Mouse (Mus musculus) G1E (cell line): ENCODE data around the gene Dchs1. TPM values are rescaled to one million over a fixed set of nuclear protein-coding genes. Genes with fewer than 3 reads are reported as not detected.
"Not testable (repeated sequence)": the region's sequence is repeated elsewhere in the genome, so short reads cannot be mapped to it uniquely, and the experiment has no call there.

Source experiments
- ATAC-seq: 2 replicates; pipeline ENCODE4 v1.8.0; 2016; ENCODE audit warnings: mild to moderate bottlenecking; ENCODE audit not compliant: insufficient number of reproducible peaks, poor library complexity, low FRiP score, severe bottlenecking; ENCODE audit errors: extremely low read depth
- DNase-seq: peaks from one replicate; pipeline ENCODE4 v3.0.0; 2012; ENCODE audit warnings: low spot score
- H3K27me3 ChIP-seq: 2 replicates; pipeline ENCODE4 v1.6.1; 2012; ENCODE audit warnings: mild to moderate bottlenecking, low read length, inconsistent platforms; ENCODE audit not compliant: insufficient read depth
- H3K36me3 ChIP-seq: replicated peaks from 2 replicates; pipeline ENCODE3; 2012; ENCODE audit warnings: mild to moderate bottlenecking, inconsistent platforms
- H3K4me1 ChIP-seq: 2 replicates; pipeline ENCODE4 v1.6.1; 2012; ENCODE audit warnings: low read depth, low read length, inconsistent platforms, mixed read lengths; ENCODE audit not compliant: insufficient read depth
- H3K4me3 ChIP-seq: 2 replicates; pipeline ENCODE4 v1.5.1; 2012; ENCODE audit warnings: low read depth, mild to moderate bottlenecking, inconsistent platforms, low read length, moderate library complexity, mixed read lengths
- H3K9me3 ChIP-seq: replicated peaks from 2 replicates; pipeline ENCODE4 v1.6.1; 2012; ENCODE audit warnings: inconsistent platforms
- CTCF ChIP-seq: IDR thresholded peaks from 2 replicates; pipeline ENCODE4 v1.5.1; 2012; ENCODE audit warnings: low read depth, low read length, inconsistent platforms, mixed read lengths
- GATA1 ChIP-seq: IDR thresholded peaks from 2 replicates; pipeline ENCODE4 v1.6.1; 2012; ENCODE audit warnings: borderline replicate concordance, low read length, inconsistent platforms, mixed read lengths
- GATA2 ChIP-seq: IDR thresholded peaks from 2 replicates; pipeline ENCODE4 v1.6.1; 2012; ENCODE audit warnings: low read depth, low read length, inconsistent platforms, borderline replicate concordance
- POLR2AphosphoS5 ChIP-seq: IDR thresholded peaks from 2 replicates; pipeline ENCODE4 v1.6.1; 2012; ENCODE audit warnings: low read depth, low read length, inconsistent platforms; ENCODE audit not compliant: insufficient replicate concordance
- TAL1 ChIP-seq: conservative IDR thresholded peaks from 2 replicates; pipeline ENCODE4 v1.6.1; 2012; ENCODE audit warnings: low read depth, low read length, inconsistent platforms, mixed read lengths
- polyA plus RNA-seq: library from polyadenylated mRNA; stranded (reverse); fragments of >175 nt; gene quantifications from 2 replicates; pipeline ENCODE4 v1.2.3, GENCODE M21; 2012
- total RNA-seq, 2 experiments: library from RNA; stranded (forward) in 1 of 2; stranded (reverse) in 1 of 2; fragments of 200-1000 nt in 1 of 2; fragments of >200 nt in 1 of 2; fragmentation: Nextera tagmentation in 1 of 2; gene quantifications; 2 replicates each; pipeline ENCODE4 v1.2.3; 2014 to 2017

Gene Dchs1
- total and polyA plus RNA-seq, 3 experiments: 0.05 TPM; not detected in 2

DNA sequence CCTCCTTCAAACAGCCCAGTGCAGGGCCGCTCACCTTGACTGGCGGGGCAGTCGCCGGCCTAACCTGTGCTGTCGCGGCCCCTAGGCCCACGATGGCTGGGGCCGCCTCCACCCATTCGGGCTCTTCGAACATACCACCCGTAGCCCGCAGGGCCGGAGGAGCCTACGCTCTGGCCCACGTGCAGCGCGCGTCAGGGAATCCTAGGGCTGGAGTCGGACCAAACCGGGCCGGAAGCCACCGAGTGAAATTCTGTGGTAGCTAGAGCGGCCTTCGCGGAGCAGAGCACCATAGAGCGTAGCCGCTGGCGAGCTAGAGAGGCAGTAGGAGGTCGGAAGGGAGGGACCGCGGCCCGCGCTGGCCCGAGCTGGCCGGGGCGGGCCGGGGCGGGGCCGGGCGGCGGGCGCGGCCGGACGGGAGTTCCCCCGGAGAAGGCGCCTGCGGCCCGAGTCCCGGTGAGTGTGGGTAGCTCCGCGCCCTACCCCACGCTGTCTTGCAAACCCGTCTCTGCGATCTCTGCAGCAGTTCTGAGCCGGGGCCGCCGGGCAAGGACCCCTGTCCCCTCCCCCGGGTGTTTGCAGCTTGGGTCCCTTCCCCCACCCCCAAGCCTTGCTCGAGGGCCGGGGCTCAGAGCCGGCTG lies 51.1 kb downstream of the Dchs1 start, which contains the start of gene Ilk:
Ilk (plus strand) TSS at position 329 of the 638 bp plus-strand sequence.
- Histone ChIP-seq H3K4me3 (peak within 1 kb of the TSS; percentile 82), H3K9me3 (no peaks in the 10 kb centered on the region), H3K4me1 (peaks cover 73% of the 10 kb centered on the region), H3K36me3 (peaks cover 66% of the 10 kb centered on the region), H3K27me3 (no peaks in the 10 kb centered on the region)
- DNase-seq (peak; percentile 77), ATAC-seq (peak; percentile 92)
- TF ChIP-seq TAL1 (no peak), GATA2 (no peak), CTCF (no peak), GATA1 (no peak), POLR2AphosphoS5 (no peak)

DNA sequence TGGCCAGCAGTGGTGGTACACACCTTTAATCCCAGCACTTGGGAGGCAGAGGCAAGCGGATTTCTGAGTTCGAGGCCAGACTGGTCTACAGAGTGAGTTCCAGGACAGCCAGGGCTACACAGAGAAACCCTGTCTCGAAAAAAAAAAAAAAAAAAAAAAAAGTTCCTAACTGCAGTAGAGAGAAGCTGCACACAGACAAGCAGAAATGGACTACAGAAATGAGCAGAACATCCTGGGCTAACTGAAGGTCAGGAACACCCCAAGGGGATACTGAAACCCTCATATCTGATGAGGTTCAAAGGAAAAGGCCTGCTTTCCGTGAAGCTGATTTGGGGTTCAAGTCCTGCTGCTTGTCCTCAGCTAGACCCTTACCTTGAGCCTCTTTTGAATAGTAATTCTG lies 52.0 kb downstream of the Dchs1 start:
- Histone ChIP-seq H3K4me3 (peak overlapping the region; percentile 82), H3K36me3 (peaks cover 66% of the 10 kb centered on the region), H3K4me1 (peaks cover 64% of the 10 kb centered on the region)
- H3K27me3 ChIP-seq, ATAC-seq, DNase-seq, H3K9me3 ChIP-seq: not testable (repeated sequence)

DNA sequence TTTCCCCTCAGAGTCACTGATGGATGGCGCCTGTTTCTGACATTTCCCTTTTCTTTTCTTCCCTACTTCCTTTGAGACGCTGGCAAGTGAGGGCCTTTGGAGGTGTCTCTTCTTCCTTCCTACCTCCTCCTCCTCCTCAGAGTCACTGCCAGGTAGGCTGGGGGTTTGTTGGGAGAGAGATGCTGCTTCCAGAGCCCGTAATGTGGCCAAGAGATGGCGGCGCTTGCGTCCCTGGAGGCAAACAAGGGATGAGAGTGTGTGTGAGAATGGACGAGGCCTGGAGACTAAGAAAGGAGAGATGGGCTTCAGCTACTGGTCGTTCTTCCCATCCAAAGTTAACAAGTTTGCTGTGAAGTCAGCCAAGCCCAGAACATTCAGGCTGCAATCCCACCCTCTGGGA lies 52.6 kb downstream of the Dchs1 start:
- H3K9me3 ChIP-seq: no peaks in the 10 kb centered on the region
- H3K4me1 ChIP-seq: peaks cover 57% of the 10 kb centered on the region
- H3K4me3 ChIP-seq: peak overlapping the region; percentile 3; the same call in 1 of the 2 replicates
- H3K36me3 ChIP-seq: peaks cover 66% of the 10 kb centered on the region
- TF ChIP-seq GATA2 (no peak), TAL1 (no peak), GATA1 (no peak), POLR2AphosphoS5 (no peak), CTCF (no peak)
- no peak for DNase-seq
- H3K27me3 ChIP-seq: no peaks in the 10 kb centered on the region
- ATAC-seq: no peak

DNA sequence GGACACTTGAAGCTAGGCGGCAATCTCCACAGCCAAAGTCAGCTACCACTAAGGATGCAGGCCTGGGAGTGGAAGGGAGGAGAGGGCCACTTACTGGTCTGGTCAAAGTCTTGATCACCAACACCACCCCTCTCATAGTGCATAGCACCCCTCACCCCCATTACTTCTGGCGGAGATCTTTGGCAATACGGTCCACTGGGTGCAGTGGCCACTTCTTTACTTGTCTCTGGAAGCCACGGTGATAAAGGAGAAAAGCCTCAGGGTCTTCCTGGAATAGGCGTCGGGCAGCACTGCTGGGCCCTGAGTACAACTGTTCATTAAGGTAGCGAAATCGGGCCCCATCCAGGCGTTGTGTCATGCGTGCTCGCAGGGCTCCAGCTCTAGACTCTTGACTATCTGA lies 53.6 kb downstream of the Dchs1 start:
- Histone ChIP-seq H3K27me3 (no peaks in the 10 kb centered on the region), H3K36me3 (peaks cover 67% of the 10 kb centered on the region), H3K9me3 (no peaks in the 10 kb centered on the region), H3K4me3 (no peak overlapping the region; the same call in 1 of the 2 replicates), H3K4me1 (peaks cover 47% of the 10 kb centered on the region)
- ATAC-seq: no peak
- no peak for DNase-seq
- no peak for TF ChIP-seq GATA1
- TF ChIP-seq GATA2: no peak
- TF ChIP-seq TAL1: no peak
- no peak for TF ChIP-seq CTCF
- TF ChIP-seq POLR2AphosphoS5: no peak

DNA sequence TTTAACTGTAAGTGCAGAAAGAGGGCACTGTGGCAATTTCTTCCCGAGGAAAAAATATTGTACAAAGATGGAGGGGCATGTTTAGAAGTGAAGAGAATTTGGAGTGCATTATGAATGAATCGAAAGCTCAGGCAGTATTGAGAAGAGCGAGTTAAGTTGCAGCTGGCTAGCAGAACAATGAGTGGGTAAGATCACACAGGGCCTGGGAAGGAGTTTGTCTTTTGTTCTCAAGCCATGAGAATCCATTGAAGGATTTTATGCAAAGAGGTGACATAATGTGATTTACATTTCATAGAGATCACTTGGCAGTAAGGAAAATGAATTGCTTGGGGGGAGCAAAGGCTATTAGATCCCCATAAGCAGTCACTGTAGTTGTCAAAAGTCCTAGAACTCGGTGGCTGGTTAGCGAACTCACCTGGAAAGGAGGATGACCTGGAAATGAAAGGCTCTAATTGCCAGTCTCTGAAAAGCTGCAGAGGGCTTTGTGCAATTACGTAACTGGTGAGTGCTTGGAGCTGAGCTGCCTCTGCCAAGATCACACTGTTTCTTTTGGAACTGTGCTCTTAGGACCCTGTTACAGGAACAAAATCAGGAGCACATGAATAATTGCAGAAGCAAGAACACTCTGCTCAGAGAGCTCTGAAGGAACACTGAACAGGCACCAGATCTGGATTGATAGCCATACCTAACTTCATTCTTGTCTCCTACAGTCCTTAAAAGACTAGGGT lies 58.6 kb downstream of the Dchs1 start:
- no peaks in the 10 kb centered on the region for H3K27me3 ChIP-seq

DNA sequence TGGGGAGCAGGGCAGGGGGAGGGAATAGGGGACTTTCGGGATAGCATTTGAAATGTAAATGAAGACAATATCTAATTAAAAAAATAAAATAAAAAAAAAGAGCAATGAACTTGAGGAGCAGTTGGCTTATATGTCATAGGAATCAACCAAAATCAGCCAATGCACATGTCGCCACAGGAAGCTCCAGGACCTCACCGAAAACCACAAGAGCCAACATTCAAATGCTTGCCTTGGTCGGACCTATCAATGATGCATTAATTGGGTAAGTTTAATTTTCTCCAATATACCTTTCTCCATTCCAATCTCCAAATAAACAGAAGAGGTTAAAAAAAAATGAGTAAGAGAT lies 60.5 kb downstream of the Dchs1 start:
- DNase-seq (no peak), ATAC-seq (no peak)
- Histone ChIP-seq H3K27me3 (no peaks in the 10 kb centered on the region), H3K9me3 (no peaks in the 10 kb centered on the region), H3K4me1 (peaks cover 3% of the 10 kb centered on the region; the same call in 1 of the 2 replicates), H3K4me3 (no peak overlapping the region), H3K36me3 (peaks cover 55% of the 10 kb centered on the region)
- no peak for TF ChIP-seq POLR2AphosphoS5
- no peak for TF ChIP-seq TAL1

More for the DNA sequence above, 58.6 kb downstream of the Dchs1 start:
- H3K9me3 ChIP-seq: no peaks in the 10 kb centered on the region
- TF ChIP-seq GATA1 (no peak), GATA2 (no peak), TAL1 (no peak), POLR2AphosphoS5 (no peak), CTCF (no peak)
- DNase-seq (no peak), ATAC-seq (no peak)
- H3K4me1 ChIP-seq: peaks cover 14% of the 10 kb centered on the region
- peaks cover 75% of the 10 kb centered on the region for H3K36me3 ChIP-seq
- no peak overlapping the region for H3K4me3 ChIP-seq
